Mouse (Mus musculus): ENCODE measurements at regions not wholly inside any gene's neighbourhood (a gene's known extent, or its start where the extent isn't known, plus 50 kb on each side); places are given as distances from the start of the nearest gene placed in this dataset.

DNA sequence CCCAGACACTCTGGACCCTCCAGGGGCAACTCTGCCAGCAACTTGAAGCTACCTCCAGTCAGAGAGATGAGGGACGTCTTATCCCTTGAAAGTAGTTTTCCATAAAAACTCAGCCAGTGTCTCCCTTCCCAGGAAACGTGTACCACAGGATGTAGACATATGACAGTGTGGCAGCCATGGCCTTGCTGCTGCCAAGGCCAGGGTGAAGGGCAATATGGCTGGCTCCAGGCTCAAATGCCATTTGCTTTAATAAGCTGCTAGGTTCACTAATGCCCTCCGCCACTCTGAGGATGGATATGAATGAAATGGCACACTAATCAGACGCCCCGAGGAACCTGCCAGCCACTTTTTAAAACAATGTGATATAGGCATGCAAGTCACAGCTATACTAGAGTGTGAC is 241.2 kb upstream of the Prox1 start:
- DNase-seq (ENCODE audit: low spot score) = no peak

DNA sequence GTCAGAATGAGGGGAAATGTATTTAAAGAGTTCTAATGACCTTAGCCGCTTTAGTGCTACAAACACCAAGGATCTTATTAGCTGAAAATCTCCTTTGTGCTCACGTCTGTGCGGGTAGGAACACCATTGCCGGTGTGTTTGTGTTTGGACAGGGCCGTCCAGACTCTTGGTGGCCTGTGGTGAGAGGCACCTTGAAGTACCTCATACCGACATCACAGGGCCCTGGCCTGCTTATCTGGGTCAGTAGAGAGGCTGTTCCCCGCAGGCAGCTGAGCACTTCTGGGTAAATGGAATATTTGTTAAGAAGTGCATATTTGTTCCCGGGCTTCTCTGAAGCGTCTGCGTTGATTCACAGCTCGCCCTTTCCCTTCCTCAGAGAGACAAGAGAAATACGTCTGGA is 232.8 kb upstream of the Prox1 start:
- DNase-seq (ENCODE audit: low spot score) = no peak

- no peak for DNase-seq (ENCODE audit: low spot score)
These were observed 227.8 kb upstream of the Prox1 start for GRCm38 (mm10) chr1:190398308-190398707.

DNA sequence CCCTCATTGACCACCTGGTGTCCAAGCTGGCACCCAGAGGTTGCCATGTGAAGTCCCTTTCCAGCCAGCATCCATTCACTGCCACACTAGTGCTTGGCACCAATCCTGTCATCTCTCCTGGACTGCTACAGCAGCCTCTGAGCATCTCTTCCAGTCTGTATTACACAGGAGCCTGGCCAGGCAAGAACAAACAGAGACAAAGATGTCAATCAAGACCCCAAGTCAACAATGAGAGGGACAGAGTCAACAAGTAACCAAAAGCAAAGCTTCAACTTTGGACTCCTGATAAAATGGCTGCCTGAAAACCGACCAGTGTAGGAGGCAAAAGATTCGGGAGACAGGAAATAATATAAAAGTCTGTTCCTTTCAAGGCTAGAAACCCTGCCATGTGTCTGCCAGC is 227.3 kb upstream of the Prox1 start:
- DNase-seq (ENCODE audit: low spot score) = no peak

- DNase-seq (ENCODE audit: low spot score) = no peak
These were observed 222.5 kb upstream of the Prox1 start for GRCm38 (mm10) chr1:190393061-190393460.

- DNase-seq (ENCODE audit: low spot score) = no peak
These were observed 218.3 kb upstream of the Prox1 start for GRCm38 (mm10) chr1:190388853-190389252.

GRCm38 (mm10) chr1:190384555-190384954 is 214.0 kb upstream of the Prox1 start:
- no peak for DNase-seq (ENCODE audit: low spot score)

DNA sequence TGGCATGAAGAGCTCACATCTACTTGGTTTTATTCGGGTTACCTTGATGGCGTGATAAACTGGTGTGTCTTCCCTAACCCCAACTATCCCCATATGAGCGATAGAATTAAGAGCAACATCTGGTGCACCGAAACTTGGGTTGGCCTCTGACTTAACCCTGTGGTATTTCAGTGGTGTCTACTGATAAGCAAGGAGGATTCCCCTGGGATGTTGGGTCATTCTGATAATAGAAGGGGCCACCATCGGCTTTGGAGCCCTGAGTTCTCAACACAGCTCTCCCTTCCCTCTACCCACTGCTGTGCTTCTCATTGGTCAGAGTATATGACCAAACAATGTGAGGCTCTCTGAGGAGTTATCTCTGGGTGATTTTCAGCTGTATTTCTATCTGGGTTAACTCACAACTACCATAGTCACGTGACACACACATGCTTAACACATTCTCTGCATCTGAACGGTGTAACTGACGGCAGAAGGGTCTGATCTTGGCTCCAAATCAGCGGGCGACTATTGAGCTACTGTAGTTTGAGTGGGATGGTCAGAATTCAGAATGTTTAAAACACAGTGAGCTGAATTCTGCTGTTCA is 212.8 kb upstream of the Prox1 start:
- DNase-seq (ENCODE audit: low spot score) = no peak

DNA sequence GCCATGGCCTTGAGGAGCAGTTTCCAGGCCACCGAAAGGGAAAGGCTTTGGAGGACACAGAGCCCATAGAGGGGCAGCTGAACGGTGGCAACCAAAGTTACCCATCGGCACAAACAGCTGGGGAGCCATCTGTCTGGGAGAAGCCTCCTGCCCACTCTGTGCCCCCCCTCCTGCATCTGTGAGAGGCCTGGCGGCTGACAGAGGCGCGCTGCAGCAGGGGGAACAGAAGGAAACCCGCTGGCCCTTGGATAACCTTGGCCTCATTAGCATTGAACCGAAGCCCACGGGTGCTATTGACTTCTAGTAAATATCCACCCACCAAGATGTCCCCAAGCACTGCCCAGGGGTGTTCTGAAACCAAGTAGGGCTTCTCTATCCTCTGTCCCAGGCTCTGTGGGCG is 209.6 kb upstream of the Prox1 start:
- DNase-seq (ENCODE audit: low spot score) = no peak

DNA sequence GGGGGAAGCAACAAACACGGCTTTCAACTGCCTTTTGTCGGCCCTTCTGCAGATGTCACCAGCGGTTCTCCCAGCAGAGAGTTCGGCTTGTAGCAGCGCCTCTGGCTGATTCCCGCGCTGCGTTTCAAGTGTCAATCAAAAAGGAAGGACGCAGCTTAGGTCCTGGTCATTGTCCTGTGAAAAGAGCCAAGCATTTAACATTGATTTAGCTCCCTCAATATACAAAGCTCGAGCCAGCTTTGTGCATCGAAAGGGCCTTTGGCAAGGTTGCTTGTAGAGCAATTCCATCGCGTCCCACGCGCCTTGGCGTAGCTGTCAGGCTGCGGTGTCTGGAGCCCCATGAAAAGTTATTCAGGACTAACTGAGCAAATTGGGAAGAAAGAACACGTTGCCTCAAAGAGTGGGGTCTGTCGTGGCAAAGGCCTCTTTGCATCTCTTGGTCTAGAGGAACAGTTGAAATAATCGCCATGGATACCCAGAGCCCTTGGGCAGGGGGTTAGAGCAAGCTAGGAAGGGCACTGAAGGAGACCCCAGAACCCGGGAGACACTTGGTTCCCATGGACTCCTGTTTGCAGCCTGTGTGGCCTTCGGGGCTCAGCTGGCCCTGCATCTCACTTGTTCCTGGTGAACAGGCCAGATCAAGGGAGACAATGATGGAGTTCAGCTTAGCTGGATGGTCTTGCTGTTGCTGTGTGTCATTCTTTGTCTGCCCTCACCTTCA is 204.8 kb upstream of the Prox1 start:
- no peak for DNase-seq (ENCODE audit: low spot score)

DNA sequence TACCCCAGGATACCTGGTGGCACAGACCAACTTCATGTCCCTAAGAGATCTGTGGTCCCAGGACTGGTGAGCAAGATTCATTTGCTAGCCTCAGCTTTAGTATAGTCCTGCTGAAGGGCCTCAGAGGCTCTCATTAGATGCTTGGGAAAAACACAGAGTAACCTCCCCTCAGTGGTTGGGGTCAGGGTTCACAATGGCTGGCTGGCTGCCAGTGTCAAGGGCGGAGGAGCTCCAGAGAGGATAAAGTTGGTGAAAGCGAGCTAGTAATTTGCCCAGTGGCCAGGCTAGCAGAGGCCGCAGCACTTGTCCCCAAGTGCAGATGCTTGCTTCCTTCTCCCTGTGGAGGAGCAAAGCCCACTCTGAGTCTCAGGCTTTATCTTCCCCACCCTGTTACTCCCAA is 203.8 kb upstream of the Prox1 start:
- no peak for DNase-seq (ENCODE audit: low spot score)

DNA sequence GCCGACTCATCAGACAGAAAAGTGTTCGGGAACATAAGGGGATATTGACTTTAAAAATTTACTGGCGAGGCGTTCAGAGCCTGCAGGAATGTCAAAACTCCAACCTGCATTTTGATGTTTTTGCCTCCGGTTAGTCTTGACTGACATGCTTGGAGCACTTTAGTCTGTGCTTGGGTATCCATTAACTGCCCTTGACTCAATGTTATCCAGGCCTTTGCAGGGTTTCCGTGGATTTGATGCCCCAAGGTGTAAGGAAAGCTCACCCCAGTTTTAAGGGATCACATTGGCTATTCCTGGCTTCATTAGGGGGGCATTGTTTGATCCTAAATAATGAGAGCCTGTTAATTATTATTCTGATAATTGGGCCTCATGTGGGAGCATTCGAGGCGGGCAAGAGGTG is 196.1 kb upstream of the Prox1 start:
- no peak for DNase-seq (ENCODE audit: low spot score)

DNA sequence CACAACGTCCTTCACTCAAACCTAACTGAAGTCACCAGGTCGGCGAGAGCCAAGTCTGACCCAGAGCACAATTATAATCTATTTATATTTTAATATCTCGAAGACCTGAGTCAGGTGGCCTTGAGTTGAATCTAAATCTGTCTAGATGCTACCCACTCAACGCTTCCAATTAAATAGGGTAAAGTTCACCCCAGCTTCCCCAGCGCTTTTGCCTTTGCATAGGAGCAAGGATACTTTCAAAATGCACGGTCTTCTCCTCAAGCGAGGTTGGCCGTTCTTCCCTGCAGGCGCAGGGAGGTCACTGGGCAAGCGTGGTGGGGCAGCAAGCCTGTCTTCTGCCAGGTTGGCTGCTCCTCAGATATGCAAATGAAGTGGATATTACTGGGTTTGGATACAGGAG is 194.6 kb upstream of the Prox1 start:
- DNase-seq (ENCODE audit: low spot score) = no peak

GRCm38 (mm10) chr1:190360661-190361060 is 190.1 kb upstream of the Prox1 start:
- no peak for DNase-seq (ENCODE audit: low spot score)

DNA sequence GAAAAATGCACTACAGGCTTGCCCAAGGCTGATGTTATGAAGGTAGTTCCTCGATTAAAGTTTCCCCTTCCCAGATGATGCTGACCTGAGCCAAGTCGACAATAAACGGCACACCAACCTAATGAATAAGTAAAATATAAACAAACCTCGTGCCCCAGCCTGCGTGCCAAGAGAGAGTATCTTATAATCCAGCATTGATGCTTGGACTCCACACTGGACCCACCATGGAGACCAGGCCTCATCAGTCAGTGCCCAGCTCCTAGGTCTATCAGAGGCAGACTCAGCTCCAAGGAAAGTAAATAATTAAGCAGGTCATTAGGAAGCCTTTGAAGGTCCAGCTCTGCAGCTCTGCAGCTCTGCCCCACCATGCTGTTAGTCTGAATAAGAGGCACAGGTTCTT is 187.3 kb upstream of the Prox1 start:
- DNase-seq (ENCODE audit: low spot score) = no peak

DNA sequence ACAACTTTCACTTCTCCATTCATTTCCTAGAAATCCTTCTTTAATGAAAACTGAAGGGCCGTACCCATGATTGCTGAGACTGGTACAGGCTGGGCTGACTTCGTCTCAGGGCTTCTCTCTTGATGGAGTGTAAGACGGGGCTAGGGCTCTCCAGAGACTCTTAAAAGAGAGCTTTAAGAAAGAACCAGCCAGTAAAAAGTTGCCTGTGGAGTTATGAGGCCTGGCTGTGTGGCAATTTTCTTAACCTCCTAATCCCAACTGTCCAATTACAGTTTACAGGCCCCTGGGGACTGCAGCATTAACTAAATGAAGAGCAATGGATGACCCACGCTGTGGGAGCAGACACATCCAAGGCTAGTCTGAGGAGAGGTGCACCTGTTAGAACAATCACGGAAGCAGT is 177.1 kb upstream of the Prox1 start:
- no peak for DNase-seq (ENCODE audit: low spot score)

DNA sequence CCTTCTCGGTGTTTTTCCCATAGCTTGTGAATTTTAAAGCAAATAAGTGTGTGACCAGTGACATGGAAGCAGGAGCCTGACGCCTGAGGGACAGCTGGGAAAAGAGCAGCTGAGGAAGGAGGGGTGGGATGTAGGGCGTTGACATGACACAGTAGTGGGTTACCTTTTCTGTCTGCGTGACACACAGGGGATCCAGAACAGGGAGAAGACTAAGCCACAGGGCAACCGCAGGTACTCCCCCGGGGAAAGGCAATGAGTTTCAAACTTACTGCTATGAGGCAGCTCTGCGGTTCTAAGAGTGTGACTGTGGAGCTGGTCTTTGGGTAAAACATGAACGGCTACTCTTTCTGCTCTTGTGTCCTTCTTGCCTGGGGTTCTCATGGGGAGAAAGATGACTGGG is 170.2 kb upstream of the Prox1 start:
- no peak for DNase-seq (ENCODE audit: low spot score)

DNA sequence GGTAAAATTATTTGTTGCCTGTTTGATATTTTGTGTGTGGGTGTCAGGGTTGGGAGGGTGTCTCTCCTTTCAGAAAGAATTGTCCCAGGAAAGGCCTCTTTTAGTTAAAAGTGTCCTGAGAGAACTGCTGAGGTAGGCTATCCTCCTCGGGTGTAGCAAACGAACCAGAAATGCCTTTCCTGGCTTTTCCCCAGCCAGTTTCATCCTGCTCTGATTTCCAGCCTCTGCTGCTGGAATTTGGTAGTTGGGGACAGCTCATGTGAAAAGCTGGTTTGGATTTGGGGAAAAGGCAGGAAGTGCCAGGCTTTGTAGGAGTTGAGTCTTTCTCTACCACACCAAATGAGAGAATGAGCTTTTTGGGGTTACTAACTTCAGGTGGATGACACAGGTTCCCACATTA is 164.0 kb upstream of the Prox1 start:
- no peak for DNase-seq (ENCODE audit: low spot score)

DNA sequence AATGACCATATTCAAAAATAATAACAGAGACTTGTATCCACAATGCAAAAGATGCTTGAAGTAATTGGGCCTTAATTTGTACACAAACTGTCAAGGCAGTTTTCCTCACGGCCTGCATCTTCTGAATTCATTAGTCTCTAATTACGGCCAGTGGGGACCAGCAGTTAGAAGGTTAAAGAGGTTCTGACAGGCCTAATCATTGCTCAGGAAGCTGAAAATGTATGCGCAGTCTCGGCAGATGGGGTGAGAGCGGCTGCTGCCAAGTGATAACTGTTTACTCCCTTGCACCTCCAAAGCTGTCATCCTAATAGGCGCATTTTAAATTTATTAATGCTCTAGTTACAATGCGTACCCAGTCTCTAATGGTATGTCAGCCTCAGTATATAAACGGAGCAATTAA is 163.5 kb upstream of the Prox1 start:
- peak; percentile 11 for DNase-seq (ENCODE audit: low spot score)

DNA sequence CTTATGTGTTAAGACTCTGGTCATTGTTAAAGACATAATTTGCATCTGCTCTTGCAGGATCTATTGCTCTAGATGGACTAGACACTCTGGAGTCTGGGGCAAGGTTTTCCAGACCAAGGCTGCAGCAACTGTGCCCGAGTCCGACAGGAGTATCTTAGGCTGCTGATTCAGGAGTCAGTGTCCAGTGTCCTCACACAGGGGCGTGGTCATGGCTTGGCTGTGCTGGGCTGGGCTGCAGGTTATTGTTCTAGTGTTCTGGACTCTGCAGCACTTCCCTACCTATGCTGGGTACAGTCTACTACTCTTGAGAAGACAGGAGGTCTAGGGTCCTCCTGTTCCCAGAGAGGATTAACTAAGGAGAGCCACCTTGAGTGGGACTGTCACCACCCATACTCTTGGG is 161.5 kb upstream of the Prox1 start:
- no peak for DNase-seq (ENCODE audit: low spot score)

- DNase-seq (ENCODE audit: low spot score) = no peak
These were observed 154.0 kb upstream of the Prox1 start for GRCm38 (mm10) chr1:190324562-190324961.

DNA sequence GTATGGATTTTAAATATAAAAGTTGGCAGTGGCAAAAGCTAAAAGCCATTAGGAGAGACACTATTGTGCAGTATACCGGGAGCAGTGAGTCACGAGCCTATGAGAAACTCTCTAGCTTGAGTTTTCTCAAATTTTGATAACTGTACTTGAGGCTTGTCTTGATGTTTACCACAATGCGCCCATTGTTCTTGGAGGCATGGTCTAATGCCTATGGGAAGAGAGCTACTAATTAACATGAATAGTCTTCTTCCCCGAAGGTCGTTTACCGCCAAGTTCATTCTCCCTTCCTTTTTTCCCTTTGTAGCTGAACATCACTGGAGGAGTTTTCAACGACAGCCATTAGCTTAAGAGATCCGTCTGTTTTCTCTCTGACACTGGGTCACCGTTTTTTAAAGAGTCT is 153.2 kb upstream of the Prox1 start:
- no peak for DNase-seq (ENCODE audit: low spot score)

- no peak for DNase-seq (ENCODE audit: low spot score)
These were observed 145.7 kb upstream of the Prox1 start for GRCm38 (mm10) chr1:190316175-190316574.

- DNase-seq (ENCODE audit: low spot score) = no peak
These were observed 139.3 kb upstream of the Prox1 start for GRCm38 (mm10) chr1:190309831-190310230.
